Mouse (Mus musculus) ES-E14 (cell line): Measurements from ENCODE around the gene A930033H14Rik. TPM values are rescaled to one million over a fixed set of nuclear protein-coding genes. Genes with fewer than 3 reads are reported as not detected.

Experiments used
- DNase-seq: peaks from one replicate; pipeline ENCODE4 v3.0.0-alpha.2; 2013; ENCODE audit warnings: low read depth, low spot score
- H3K27ac ChIP-seq: 2 replicates; pipeline ENCODE4 v1.5.1; 2012; ENCODE audit warnings: low read depth, mild to moderate bottlenecking, low read length, moderate library complexity, mixed read lengths; ENCODE audit not compliant: poor library complexity, insufficient read depth, severe bottlenecking
- H3K36me3 ChIP-seq: 2 replicates; pipeline ENCODE4 v1.6.1; 2012; ENCODE audit warnings: mild to moderate bottlenecking, low read length, moderate library complexity, mixed read lengths; ENCODE audit not compliant: control insufficient read depth, poor library complexity, insufficient read depth, severe bottlenecking
- H3K4me1 ChIP-seq, 2 experiments: fragments of 150-350 bp in 1 of 2; sonication (generic) in 1 of 2; 2 replicates each; pipeline ENCODE4 v1.6.1; 2012; ENCODE audit warnings: low read length in 2 of 2, mild to moderate bottlenecking in 1 of 2, mixed read lengths in 1 of 2; ENCODE audit not compliant: control insufficient read depth in 2 of 2, insufficient read depth in 2 of 2, poor library complexity in 1 of 2
- H3K4me3 ChIP-seq, 2 experiments: fragments of 150-350 bp in 1 of 2; sonication (generic) in 1 of 2; 2 replicates each; pipeline ENCODE4 v1.5.1; 2012; ENCODE audit warnings: low read length in 2 of 2, low read depth in 1 of 2, mild to moderate bottlenecking in 1 of 2, mixed read lengths in 1 of 2; ENCODE audit not compliant: insufficient read depth in 1 of 2, poor library complexity in 1 of 2, severe bottlenecking in 1 of 2
- H3K9ac ChIP-seq: 2 replicates; pipeline ENCODE4 v1.6.1; 2012; ENCODE audit warnings: low read depth, mild to moderate bottlenecking, low read length, mixed read lengths; ENCODE audit not compliant: poor library complexity, insufficient read depth, severe bottlenecking
- H3K9me3 ChIP-seq: fragments of 150-350 bp; sonication (generic); 2 replicates; pipeline ENCODE4 v1.6.1; 2012; ENCODE audit warnings: low read depth, mild to moderate bottlenecking, low read length; ENCODE audit not compliant: control insufficient read depth, insufficient read depth
- CHD2 ChIP-seq: IDR thresholded peaks from 2 replicates; pipeline ENCODE4 v1.6.1; 2014; ENCODE audit warnings: mild to moderate bottlenecking, low read depth, low read length, inconsistent platforms
- HCFC1 ChIP-seq: IDR thresholded peaks from 2 replicates; pipeline ENCODE4 v1.6.1; 2012; ENCODE audit warnings: low read length, inconsistent platforms, borderline replicate concordance; ENCODE audit not compliant: insufficient read depth
- MAFK ChIP-seq: IDR thresholded peaks from 2 replicates; pipeline ENCODE4 v1.6.1; 2014; ENCODE audit warnings: mild to moderate bottlenecking, low read depth, low read length, inconsistent platforms; ENCODE audit not compliant: insufficient read depth
- ZC3H11A ChIP-seq: IDR thresholded peaks from 2 replicates; pipeline ENCODE4 v1.6.1; 2012; ENCODE audit warnings: low read depth, mild to moderate bottlenecking, inconsistent platforms, low read length, borderline replicate concordance
- ZNF384 ChIP-seq: IDR thresholded peaks from 2 replicates; pipeline ENCODE4 v1.6.1; 2012; ENCODE audit warnings: low read depth, low read length, inconsistent platforms
- in situ Hi-C, 2 experiments: fragments of 600-800 bp; cut with MboI; formaldehyde crosslinking; loops; one replicate each; pipeline ENCODE4 v1.15.1; 2025; ENCODE audit warnings: low sequenced_read_pairs in 2 of 2, inconsistent platforms in 1 of 2; ENCODE audit not compliant: unreplicated experiment in 2 of 2
- total RNA-seq: library from RNA; depleted of rRNA; stranded (reverse); fragments of 300-350 nt; gene quantifications from 2 replicates; pipeline ENCODE4 v1.2.3, GENCODE M21; 2012

Gene A930033H14Rik
- total RNA-seq, 1 experiment = 0.45 TPM

- Histone ChIP-seq H3K9ac (no peak overlapping the region), H3K4me1 (no peaks in the 10 kb centered on the region), H3K4me3 (no peak overlapping the region), H3K36me3 (no peaks in the 10 kb centered on the region), H3K9me3 (no peaks in the 10 kb centered on the region), H3K27ac (no peak overlapping the region)
- TF ChIP-seq ZNF384 (no peak), HCFC1 (no peak)
- DNase-seq = no peak
- in situ Hi-C loops = no loop called here
Measured at GRCm38 (mm10) chr10:69185431-69185830, 27.5 kb downstream of the A930033H14Rik start.

- no peak for DNase-seq
- no peaks in the 10 kb centered on the region for H3K9me3 ChIP-seq
- in situ Hi-C loops = no loop called here
- H3K9ac ChIP-seq = no peak overlapping the region
- H3K4me3 ChIP-seq = no peak overlapping the region
- no peaks in the 10 kb centered on the region for H3K36me3 ChIP-seq
- no peak overlapping the region for H3K27ac ChIP-seq
- H3K4me1 ChIP-seq = no peaks in the 10 kb centered on the region
- TF ChIP-seq ZNF384 = no peak
- TF ChIP-seq CHD2 = no peak
- TF ChIP-seq ZC3H11A = no peak
- no peak for TF ChIP-seq HCFC1
- TF ChIP-seq MAFK = no peak
Measured at GRCm38 (mm10) chr10:69184903-69185302, 28.0 kb downstream of the A930033H14Rik start.

- Histone ChIP-seq H3K36me3 (no peaks in the 10 kb centered on the region), H3K9me3 (no peaks in the 10 kb centered on the region), H3K9ac (no peak overlapping the region), H3K27ac (no peak overlapping the region), H3K4me3 (no peak overlapping the region), H3K4me1 (no peaks in the 10 kb centered on the region)
- DNase-seq = no peak
- in situ Hi-C loops = no loop called here
- TF ChIP-seq ZC3H11A (no peak), MAFK (no peak), CHD2 (no peak), ZNF384 (no peak), HCFC1 (no peak)
Measured at GRCm38 (mm10) chr10:69180997-69181396, 31.9 kb downstream of the A930033H14Rik start.

- TF ChIP-seq ZNF384 = peak; percentile 45; the same call in 1 of the 2 replicates
- no peak for TF ChIP-seq MAFK
- TF ChIP-seq HCFC1 = no peak
- TF ChIP-seq ZC3H11A = no peak
- TF ChIP-seq CHD2 = no peak
- DNase-seq = no peak
- no peak overlapping the region for H3K4me3 ChIP-seq
Measured at GRCm38 (mm10) chr10:69179341-69179740, 33.6 kb downstream of the A930033H14Rik start.

GRCm38 (mm10) chr10:69176116-69176515, 36.8 kb downstream of the A930033H14Rik start:
- no peaks in the 10 kb centered on the region for H3K4me1 ChIP-seq
- no peak overlapping the region for H3K27ac ChIP-seq
- DNase-seq = no peak
- no peaks in the 10 kb centered on the region for H3K9me3 ChIP-seq
- H3K36me3 ChIP-seq = no peaks in the 10 kb centered on the region
- in situ Hi-C loops = no loop called here
- no peak overlapping the region for H3K9ac ChIP-seq
- no peak for TF ChIP-seq MAFK
- no peak overlapping the region for H3K4me3 ChIP-seq

More at GRCm38 (mm10) chr10:69179341-69179740, 33.6 kb downstream of the A930033H14Rik start:
- H3K36me3 ChIP-seq = no peaks in the 10 kb centered on the region
- in situ Hi-C loops = no loop called here
- H3K9me3 ChIP-seq = no peaks in the 10 kb centered on the region
- H3K9ac ChIP-seq = no peak overlapping the region
- H3K27ac ChIP-seq = no peak overlapping the region
- H3K4me1 ChIP-seq = no peaks in the 10 kb centered on the region
